Mouse (Mus musculus) thymus, postnatal 14 days (tissue): ENCODE data around the gene Bcl6b.
A peak's percentile ranks its signal among the peaks of the same experiment; 100 is the strongest.

Source experiments
- DNase-seq: peaks from one replicate; pipeline ENCODE4 v3.0.0; 2021

The Bcl6b gene

GRCm38 (mm10) chr11:70229260-70230010 is at the start of gene Bcl6b:
TSS of gene Bcl6b (minus strand) at chr11:70229798.
- DNase-seq: peak; percentile 36

- DNase-seq: no peak
These were observed 49.4 kb upstream of the Bcl6b start for GRCm38 (mm10) chr11:70278961-70279360.

- DNase-seq: no peak
These were observed 42.0 kb upstream of the Bcl6b start for GRCm38 (mm10) chr11:70271641-70272040.

GRCm38 (mm10) chr11:70266405-70266804 is 36.8 kb upstream of the Bcl6b start:
- no peak for DNase-seq

GRCm38 (mm10) chr11:70265819-70266218 is 36.2 kb upstream of the Bcl6b start:
- no peak for DNase-seq

GRCm38 (mm10) chr11:70265252-70265651 is 35.7 kb upstream of the Bcl6b start:
- peak; percentile 69 for DNase-seq

- DNase-seq: no peak
These were observed 29.4 kb upstream of the Bcl6b start for GRCm38 (mm10) chr11:70259035-70259434.

GRCm38 (mm10) chr11:70254931-70255531 is 25.4 kb upstream of the Bcl6b start, which contains the start of gene Alox12:
TSS of gene Alox12 (minus strand) at chr11:70255353.
- no peak for DNase-seq

- DNase-seq: no peak
These were observed 24.7 kb upstream of the Bcl6b start for GRCm38 (mm10) chr11:70254337-70254736.

- no peak for DNase-seq
These were observed 22.3 kb upstream of the Bcl6b start for GRCm38 (mm10) chr11:70251853-70252252.

GRCm38 (mm10) chr11:70250150-70250549 is 20.6 kb upstream of the Bcl6b start:
- DNase-seq: no peak

GRCm38 (mm10) chr11:70247136-70247845 is 17.7 kb upstream of the Bcl6b start:
- peak; percentile 87 for DNase-seq

- DNase-seq: no peak
These were observed 13.0 kb upstream of the Bcl6b start for GRCm38 (mm10) chr11:70242591-70242990.

GRCm38 (mm10) chr11:70239541-70240279 is 10.1 kb upstream of the Bcl6b start, which contains the start of the genes Gm21988 and Rnasek:
TSS of gene Gm21988 (minus strand) at chr11:70239830.
TSS of gene Rnasek (minus strand) at chr11:70239842.
- DNase-seq: peak; percentile 76

- DNase-seq: no peak
These were observed 9.2 kb upstream of the Bcl6b start for GRCm38 (mm10) chr11:70238591-70239440.

GRCm38 (mm10) chr11:70237457-70238167 is 8.0 kb upstream of the Bcl6b start, which contains the start of gene 0610010K14Rik:
TSS of gene 0610010K14Rik (minus strand) at chr11:70237914.
- DNase-seq: peak; percentile 98

- no peak for DNase-seq
These were observed 7.1 kb upstream of the Bcl6b start for GRCm38 (mm10) chr11:70236717-70237116.

- no peak for DNase-seq
These were observed 5.8 kb upstream of the Bcl6b start for GRCm38 (mm10) chr11:70235254-70235900.

GRCm38 (mm10) chr11:70234497-70234896 is 4.9 kb upstream of the Bcl6b start:
- DNase-seq: no peak

GRCm38 (mm10) chr11:70234037-70234436 is 4.4 kb upstream of the Bcl6b start:
- DNase-seq: no peak

GRCm38 (mm10) chr11:70233016-70233415 is 3.4 kb upstream of the Bcl6b start:
- no peak for DNase-seq
